Mouse (Mus musculus) layer of hippocampus, adult 2 months (tissue): Measurements from ENCODE around the gene Calcoco1. TPM values are rescaled to one million over a fixed set of nuclear protein-coding genes. Genes with fewer than 3 reads are reported as not detected.

Source experiments
- DNase-seq, 2 experiments: peaks; one replicate each; pipeline ENCODE4 v3.0.0; 2022; ENCODE audit warnings: low spot score in 2 of 2
- H3K27ac ChIP-seq: fragments of 200-600 bp; 2 replicates; pipeline ENCODE4 v1.8.1; 2022
- H3K4me3 ChIP-seq: fragments of 200-600 bp; 2 replicates; pipeline ENCODE4 v1.8.1; 2022; ENCODE audit warnings: mild to moderate bottlenecking
- CTCF ChIP-seq: fragments of 200-600 bp; conservative IDR thresholded peaks from 2 replicates; pipeline ENCODE4 v1.8.1; 2022; ENCODE audit warnings: antibody characterized with exemption, mild to moderate bottlenecking, moderate library complexity
- total RNA-seq, 2 experiments: library from RNA; stranded (reverse); gene quantifications; 2 replicates each; pipeline ENCODE4 v1.2.3; 2021

Calcoco1 gene
- total RNA-seq, 2 experiments from 2014 or later = 95.4 to 96.9 TPM

- peak; percentile 59 to 60 for DNase-seq
- TF ChIP-seq CTCF = no peak
- peak overlapping the region; percentile 97 for H3K27ac ChIP-seq
- peak overlapping the region; percentile 52 for H3K4me3 ChIP-seq
Measured at GRCm38 (mm10) chr15:102746488-102747285, 24.7 kb upstream of the Calcoco1 start.

- peak; percentile 51 to 64 for DNase-seq
- peak overlapping the region; percentile 52 for H3K4me3 ChIP-seq
Measured at GRCm38 (mm10) chr15:102746126-102746487, 24.1 kb upstream of the Calcoco1 start.

GRCm38 (mm10) chr15:102745387-102745786, 23.4 kb upstream of the Calcoco1 start:
- Histone ChIP-seq H3K27ac (peak overlapping the region; percentile 97), H3K4me3 (no peak overlapping the region)
- no peak for TF ChIP-seq CTCF
- no peak for DNase-seq

More at GRCm38 (mm10) chr15:102746126-102746487, 24.1 kb upstream of the Calcoco1 start:
- peak overlapping the region; percentile 97 for H3K27ac ChIP-seq
- no peak for TF ChIP-seq CTCF

GRCm38 (mm10) chr15:102744831-102745230, 22.9 kb upstream of the Calcoco1 start:
- no peak for TF ChIP-seq CTCF
- no peak for DNase-seq
- Histone ChIP-seq H3K27ac (peak overlapping the region; percentile 97), H3K4me3 (no peak overlapping the region)

GRCm38 (mm10) chr15:102744416-102744815, 22.4 kb upstream of the Calcoco1 start:
- TF ChIP-seq CTCF = no peak
- H3K4me3 ChIP-seq = no peak overlapping the region
- no peak for DNase-seq
- peak overlapping the region; percentile 97 for H3K27ac ChIP-seq

GRCm38 (mm10) chr15:102743996-102744395, 22.0 kb upstream of the Calcoco1 start:
- peak overlapping the region; percentile 97 for H3K27ac ChIP-seq
- peak; percentile 62 to 72 for DNase-seq
- no peak for TF ChIP-seq CTCF
- no peak overlapping the region for H3K4me3 ChIP-seq

- no peak for DNase-seq
- no peak for TF ChIP-seq CTCF
- H3K27ac ChIP-seq = peak overlapping the region; percentile 97
- no peak overlapping the region for H3K4me3 ChIP-seq
Measured at GRCm38 (mm10) chr15:102743196-102743595, 21.2 kb upstream of the Calcoco1 start.

GRCm38 (mm10) chr15:102742589-102742988, 20.6 kb upstream of the Calcoco1 start:
- peak; percentile 97 for TF ChIP-seq CTCF
- peak; percentile 93 to 98 for DNase-seq
- H3K27ac ChIP-seq = peak overlapping the region; percentile 97
- H3K4me3 ChIP-seq = no peak overlapping the region

- DNase-seq = peak; percentile 67 to 71
- Histone ChIP-seq H3K4me3 (no peak overlapping the region; the same call in 1 of the 2 replicates), H3K27ac (peak overlapping the region; percentile 74)
- peak; percentile 95 for TF ChIP-seq CTCF
Measured at GRCm38 (mm10) chr15:102739520-102740297, 17.7 kb upstream of the Calcoco1 start.

- Histone ChIP-seq H3K27ac (peak overlapping the region; percentile 32; the same call in 1 of the 2 replicates), H3K4me3 (no peak overlapping the region)
- no peak for TF ChIP-seq CTCF
- DNase-seq = no peak
Measured at GRCm38 (mm10) chr15:102738434-102738833, 16.5 kb upstream of the Calcoco1 start.

GRCm38 (mm10) chr15:102737092-102737491, 15.1 kb upstream of the Calcoco1 start:
- TF ChIP-seq CTCF = no peak
- Histone ChIP-seq H3K4me3 (no peak overlapping the region), H3K27ac (peak overlapping the region; percentile 94)
- no peak for DNase-seq

GRCm38 (mm10) chr15:102736127-102736944, 14.4 kb upstream of the Calcoco1 start:
- Histone ChIP-seq H3K27ac (peak overlapping the region; percentile 94), H3K4me3 (no peak overlapping the region; the same call in 1 of the 2 replicates)
- no peak for TF ChIP-seq CTCF
- DNase-seq = peak; percentile 69 to 82
